Mouse (Mus musculus) heart, adult 2 months (tissue): Measurements from ENCODE around the gene Tnfrsf18. TPM values are rescaled to one million over a fixed set of nuclear protein-coding genes. Genes with fewer than 3 reads are reported as not detected.

Experiments used
- DNase-seq, 2 experiments: peaks; one replicate each; pipeline ENCODE4 v3.0.0; 2021
- H3K27ac ChIP-seq: fragments of 200-600 bp; 2 replicates; pipeline ENCODE4 v1.8.1; 2022
- H3K27me3 ChIP-seq: fragments of 200-500 bp; 2 replicates; pipeline ENCODE4 v1.6.1; 2012; ENCODE audit warnings: mild to moderate bottlenecking, low read length, inconsistent platforms, mixed read lengths; ENCODE audit not compliant: control insufficient read depth, insufficient read depth
- H3K36me3 ChIP-seq: fragments of 200-500 bp; 2 replicates; pipeline ENCODE4 v1.6.1; 2012; ENCODE audit warnings: low read length, inconsistent platforms; ENCODE audit not compliant: control insufficient read depth, insufficient read depth
- H3K4me1 ChIP-seq: fragments of 200-500 bp; 2 replicates; pipeline ENCODE4 v1.6.1; 2011; ENCODE audit warnings: low read length; ENCODE audit not compliant: control insufficient read depth, insufficient read depth
- H3K4me3 ChIP-seq: fragments of 200-600 bp; 2 replicates; pipeline ENCODE4 v1.8.1; 2022
- H3K79me2 ChIP-seq: fragments of 200-500 bp; replicated peaks from 2 replicates; pipeline ENCODE4 v1.6.1; 2012; ENCODE audit warnings: mild to moderate bottlenecking, inconsistent platforms, low read length, moderate library complexity, mixed read lengths; ENCODE audit not compliant: control insufficient read depth, insufficient read depth
- H3K9ac ChIP-seq: fragments of 200-500 bp; 2 replicates; pipeline ENCODE4 v1.6.1; 2012; ENCODE audit warnings: low read depth, mild to moderate bottlenecking, control low read depth, inconsistent platforms, low read length, mixed read lengths
- CTCF ChIP-seq: fragments of 200-600 bp; IDR thresholded peaks from 2 replicates; pipeline ENCODE4 v1.8.1; 2022; ENCODE audit warnings: antibody characterized with exemption, mild to moderate bottlenecking, moderate library complexity
- EP300 ChIP-seq: fragments of 200-500 bp; IDR thresholded peaks from 2 replicates; pipeline ENCODE4 v1.6.1; 2011; ENCODE audit warnings: low read depth, low read length, control low read depth; ENCODE audit not compliant: insufficient read depth
- POLR2A ChIP-seq: fragments of 200-500 bp; IDR thresholded peaks from 2 replicates; pipeline ENCODE4 v1.6.1; 2011; ENCODE audit warnings: mild to moderate bottlenecking, low read depth, low read length, control low read depth; ENCODE audit not compliant: insufficient read depth
- WGBS: fragments of 180-500 bp; shearing (Covaris S2); methylation state at CpG from one replicate; pipeline ENCODE4 v1.1.7; 2018; 5-methylcytosine and 5-hydroxymethylcytosine counted together
- intact Hi-C: fragments of 180-260 bp; cut with DNase I; formaldehyde crosslinking; loops from one replicate; pipeline ENCODE4 v1.15.1; 2025
- polyA plus RNA-seq: library from polyadenylated mRNA; depleted of rRNA; stranded (reverse); fragments of >200 nt; gene quantifications from 2 replicates; pipeline ENCODE4 v1.2.3, GENCODE M21; 2012
- total RNA-seq, 2 experiments: library from RNA; stranded (reverse); gene quantifications; 2 replicates each; pipeline ENCODE4 v1.2.3; 2021

The Tnfrsf18 gene
- total and polyA plus RNA-seq, 3 experiments, result 0.31 to 0.80 TPM; not detected in 1

- DNase-seq, result no peak
- no peaks in the 10 kb centered on the region for H3K4me1 ChIP-seq
- no peak within 1 kb of the TSS for H3K4me3 ChIP-seq
- no peaks in the 10 kb centered on the region for H3K36me3 ChIP-seq
- intact Hi-C loops, result no loop called here
- H3K9ac ChIP-seq, result no peak within 1 kb of the TSS
- H3K27ac ChIP-seq, result no peak within 1 kb of the TSS
- H3K79me2 ChIP-seq, result no peaks in the 10 kb centered on the region
- TF ChIP-seq POLR2A (no peak), EP300 (no peak), CTCF (no peak)
- no peaks in the 10 kb centered on the region for H3K27me3 ChIP-seq
- 77% methylated on average over 8 of the region's 8 CpGs for WGBS
These were observed 12.3 kb upstream of the Tnfrsf18 start, which contains the start of gene Tnfrsf4 for GRCm38 (mm10) chr4:156013637-156014036. TSS of gene Tnfrsf4 (plus strand) at chr4:156013843.

GRCm38 (mm10) chr4:156014436-156014835 is 11.5 kb upstream of the Tnfrsf18 start:
- H3K36me3 ChIP-seq, result no peaks in the 10 kb centered on the region
- H3K27me3 ChIP-seq, result no peaks in the 10 kb centered on the region
- no peak overlapping the region for H3K27ac ChIP-seq
- no peak for TF ChIP-seq EP300
- no peak for TF ChIP-seq CTCF
- no peak for TF ChIP-seq POLR2A
- WGBS, result 81% methylated on average over 2 of the region's 2 CpGs
- no peaks in the 10 kb centered on the region for H3K4me1 ChIP-seq
- no peaks in the 10 kb centered on the region for H3K79me2 ChIP-seq
- DNase-seq, result no peak
- no peak overlapping the region for H3K4me3 ChIP-seq
- no peak overlapping the region for H3K9ac ChIP-seq
- intact Hi-C loops, result no loop called here

GRCm38 (mm10) chr4:156019771-156020170 is 6.2 kb upstream of the Tnfrsf18 start:
- Histone ChIP-seq H3K79me2 (no peaks in the 10 kb centered on the region), H3K4me1 (no peaks in the 10 kb centered on the region), H3K36me3 (no peaks in the 10 kb centered on the region), H3K9ac (no peak overlapping the region), H3K27me3 (no peaks in the 10 kb centered on the region), H3K4me3 (no peak overlapping the region), H3K27ac (no peak overlapping the region)
- TF ChIP-seq EP300, result no peak
- TF ChIP-seq CTCF, result no peak
- TF ChIP-seq POLR2A, result no peak
- no peak for DNase-seq
- intact Hi-C loops, result loop anchor here (10.0 kb wide), 1 partner anchor 85 kb away; the partner anchor contains the start of gene 9430015G10Rik
- WGBS, result 88% methylated on average over 12 of the region's 12 CpGs

- H3K4me1 ChIP-seq, result peaks cover 2% of the 10 kb centered on the region; the same call in 1 of the 2 replicates
- DNase-seq, result no peak
- intact Hi-C loops, result loop anchor here (10.0 kb wide), 1 partner anchor 83 kb away; the partner anchor contains the start of gene 9430015G10Rik
- H3K9ac ChIP-seq, result no peak overlapping the region
- no peaks in the 10 kb centered on the region for H3K27me3 ChIP-seq
- H3K4me3 ChIP-seq, result no peak overlapping the region
- no peak overlapping the region for H3K27ac ChIP-seq
- WGBS, result 60% methylated on average over 3 of the region's 3 CpGs
- no peaks in the 10 kb centered on the region for H3K79me2 ChIP-seq
- no peaks in the 10 kb centered on the region for H3K36me3 ChIP-seq
- no peak for TF ChIP-seq EP300
- TF ChIP-seq POLR2A, result no peak
- TF ChIP-seq CTCF, result no peak
These were observed 4.6 kb upstream of the Tnfrsf18 start for GRCm38 (mm10) chr4:156021381-156021780.

- no peak for TF ChIP-seq POLR2A
- no peak for TF ChIP-seq CTCF
- TF ChIP-seq EP300, result no peak
- intact Hi-C loops, result loop anchor here (10.0 kb wide), 1 partner anchor 83 kb away; the partner anchor contains the start of gene 9430015G10Rik
- H3K9ac ChIP-seq, result no peak overlapping the region
- no peaks in the 10 kb centered on the region for H3K36me3 ChIP-seq
- H3K79me2 ChIP-seq, result no peaks in the 10 kb centered on the region
- no peak for DNase-seq
- H3K4me1 ChIP-seq, result peaks cover 3% of the 10 kb centered on the region; the same call in 1 of the 2 replicates
- H3K27me3 ChIP-seq, result no peaks in the 10 kb centered on the region
- WGBS, result 42% methylated on average over 9 of the region's 9 CpGs
- no peak overlapping the region for H3K27ac ChIP-seq
- H3K4me3 ChIP-seq, result no peak overlapping the region
These were observed 4.0 kb upstream of the Tnfrsf18 start for GRCm38 (mm10) chr4:156021942-156022419.

DNA sequence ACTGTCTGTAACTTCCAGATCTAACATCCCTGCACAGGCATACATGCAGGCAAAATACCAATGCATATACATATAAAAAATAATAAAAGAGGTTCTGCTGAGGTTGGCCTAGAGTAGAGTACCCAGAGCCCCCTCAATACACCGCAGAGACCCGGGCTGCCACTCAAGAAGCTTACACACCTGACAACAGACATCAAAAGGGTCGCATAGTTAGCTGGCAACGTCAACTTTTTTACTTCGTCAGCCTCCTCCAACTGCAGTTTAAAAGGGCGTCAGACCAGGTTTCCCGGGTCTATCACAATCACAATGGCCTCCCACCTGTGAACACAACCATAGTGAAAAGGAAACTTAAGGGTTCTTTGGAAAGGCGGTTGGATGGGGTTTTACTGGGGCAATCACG is 2.4 kb upstream of the Tnfrsf18 start:
- Histone ChIP-seq H3K27ac (no peak overlapping the region), H3K4me1 (peaks cover 3% of the 10 kb centered on the region; the same call in 1 of the 2 replicates), H3K79me2 (no peaks in the 10 kb centered on the region), H3K4me3 (no peak overlapping the region), H3K36me3 (no peaks in the 10 kb centered on the region), H3K9ac (no peak overlapping the region), H3K27me3 (no peaks in the 10 kb centered on the region)
- 87% methylated on average over 9 of the region's 9 CpGs for WGBS
- no peak for DNase-seq
- intact Hi-C loops, result loop anchor here (10.0 kb wide), 1 partner anchor 81 kb away; the partner anchor contains the start of gene 9430015G10Rik
- TF ChIP-seq EP300 (no peak), CTCF (no peak), POLR2A (no peak)
